Mouse (Mus musculus): ENCODE measurements at regions not wholly inside any gene's neighbourhood (a gene's known extent, or its start where the extent isn't known, plus 50 kb on each side); places are given as distances from the start of the nearest gene placed in this dataset.

GRCm38 (mm10) chr16:51942431-51943130, 88.4 kb upstream of the Cblb start:
- Histone ChIP-seq H3K4me1 (ENCODE audit: control insufficient read depth, insufficient read depth, low read length) (no peaks in the 10 kb centered on the region), H3K4me2 (ENCODE audit: low read depth, low read length) (no peak overlapping the region), H3K9me3 (ENCODE audit: control insufficient read depth, low read length) (0 out of 2 replicates have a peak, but pooled peaks cover 3% of the 10 kb centered on the region), H3K27ac (replicated peaks; ENCODE audit: low read depth, low read length) (no peak overlapping the region), H3K4me3 (ENCODE audit: low read depth, low read length) (no peak overlapping the region), H3K27me3 (replicated peaks; ENCODE audit: control insufficient read depth, insufficient read depth, low read length) (no peaks in the 10 kb centered on the region), H3K9ac (ENCODE audit: low read depth, low read length) (no peak overlapping the region), H3K36me3 (ENCODE audit: control insufficient read depth, insufficient read depth, low read length) (no peaks in the 10 kb centered on the region)
- DNase-seq (ENCODE audit: low spot score), result no peak
- ATAC-seq (ENCODE audit: low read depth), result no peak
- WGBS, result 88% methylated on average over 9 of the region's 9 CpGs

- ATAC-seq (ENCODE audit: low read depth) (no peak), DNase-seq (ENCODE audit: low spot score) (peak; percentile 63)
- no peaks in the 10 kb centered on the region for H3K27me3 ChIP-seq (replicated peaks; ENCODE audit: control insufficient read depth, insufficient read depth, low read length)
- no peak overlapping the region for H3K4me3 ChIP-seq (ENCODE audit: low read depth, low read length)
- H3K27ac ChIP-seq (replicated peaks; ENCODE audit: low read depth, low read length), result no peak overlapping the region
- whole genome bisulfite sequencing, result 77% methylated on average over 6 of the region's 6 CpGs
- H3K4me1 ChIP-seq (ENCODE audit: control insufficient read depth, insufficient read depth, low read length), result no peaks in the 10 kb centered on the region
- H3K36me3 ChIP-seq (ENCODE audit: control insufficient read depth, insufficient read depth, low read length), result no peaks in the 10 kb centered on the region
- no peak overlapping the region for H3K4me2 ChIP-seq (ENCODE audit: low read depth, low read length)
- H3K9me3 ChIP-seq (ENCODE audit: control insufficient read depth, low read length), result 0 out of 2 replicates have a peak, but pooled peaks cover 7% of the 10 kb centered on the region
- H3K9ac ChIP-seq (ENCODE audit: low read depth, low read length), result no peak overlapping the region
These were observed 63.8 kb upstream of the Cblb start for GRCm38 (mm10) chr16:51967051-51967845.
